Mouse (Mus musculus) hindbrain, embryonic 16.5 days (tissue): Measurements from ENCODE around the gene Ddx28. TPM values are rescaled to one million over a fixed set of nuclear protein-coding genes. Genes with fewer than 3 reads are reported as not detected.

Experiments used
- ATAC-seq: fragments of 200-750 bp; cut with Nextera tagmentation; 2 replicates; pipeline ENCODE4 v1.8.0; 2017; ENCODE audit warnings: moderate TSS enrichment, moderate library complexity
- H3K27ac ChIP-seq: fragments of 300-500 bp; sonication (generic); 2 replicates; pipeline ENCODE4 v1.5.1; 2014; ENCODE audit warnings: low read depth, mild to moderate bottlenecking, control low read depth, low read length, moderate library complexity
- H3K27me3 ChIP-seq: fragments of 300-500 bp; sonication (generic); replicated peaks from 2 replicates; pipeline ENCODE4 v1.6.1; 2014; ENCODE audit warnings: low read length; ENCODE audit not compliant: control insufficient read depth, insufficient read depth
- H3K36me3 ChIP-seq: fragments of 300-500 bp; sonication (generic); 2 replicates; pipeline ENCODE4 v1.6.1; 2014; ENCODE audit warnings: mild to moderate bottlenecking, low read length, moderate library complexity, mixed read lengths; ENCODE audit not compliant: control insufficient read depth, insufficient read depth
- H3K4me1 ChIP-seq: fragments of 300-500 bp; sonication (generic); 2 replicates; pipeline ENCODE4 v1.6.1; 2014; ENCODE audit warnings: low read depth, low read length; ENCODE audit not compliant: control insufficient read depth, insufficient read depth
- H3K4me2 ChIP-seq: fragments of 300-500 bp; sonication (generic); 2 replicates; pipeline ENCODE4 v1.6.1; 2014; ENCODE audit warnings: mild to moderate bottlenecking, low read length, control low read depth, moderate library complexity
- H3K4me3 ChIP-seq: fragments of 300-500 bp; sonication (generic); 2 replicates; pipeline ENCODE4 v1.5.1; 2014; ENCODE audit warnings: mild to moderate bottlenecking, low read length, control low read depth, moderate library complexity
- H3K9ac ChIP-seq: fragments of 300-500 bp; sonication (generic); 2 replicates; pipeline ENCODE4 v1.6.1; 2014; ENCODE audit warnings: low read depth, mild to moderate bottlenecking, control low read depth, low read length, moderate library complexity
- H3K9me3 ChIP-seq: fragments of 300-500 bp; sonication (generic); 2 replicates; pipeline ENCODE4 v1.6.1; 2014; ENCODE audit warnings: mild to moderate bottlenecking, low read length, moderate library complexity; ENCODE audit not compliant: control insufficient read depth
- WGBS: fragments of 180-500 bp; shearing (Covaris S2); extraction: QIAGEN DNeasy Blood & Tissue Kit; methylation state at CpG from one replicate; pipeline ENCODE4 v1.1.7; 2014; 5-methylcytosine and 5-hydroxymethylcytosine counted together
- polyA plus RNA-seq: library from polyadenylated mRNA; unstranded; fragments of >200 nt; fragmentation: Nextera tagmentation; extraction: Ambion mirVana; gene quantifications from 2 replicates; pipeline ENCODE4 v1.2.1, GENCODE M21; 2015

The Ddx28 gene
- polyA plus RNA-seq, 1 experiment from 2014 or later = 22.1 TPM

- no peak for ATAC-seq
- Histone ChIP-seq H3K4me3 (no peak overlapping the region), H3K4me2 (no peak overlapping the region), H3K27me3 (no peaks in the 10 kb centered on the region), H3K36me3 (peaks cover 6% of the 10 kb centered on the region), H3K4me1 (no peaks in the 10 kb centered on the region), H3K9me3 (no peaks in the 10 kb centered on the region), H3K27ac (no peak overlapping the region), H3K9ac (no peak overlapping the region)
- 88% methylated on average over 3 of the region's 3 CpGs for WGBS
Measured at GRCm38 (mm10) chr8:106051068-106051467, 39.4 kb upstream of the Ddx28 start.

GRCm38 (mm10) chr8:106049840-106050239 is 38.2 kb upstream of the Ddx28 start:
- H3K36me3 ChIP-seq = peaks cover 10% of the 10 kb centered on the region
- H3K9ac ChIP-seq = no peak overlapping the region
- 84% methylated on average over 6 of the region's 6 CpGs for WGBS
- ATAC-seq = no peak
- H3K9me3 ChIP-seq = no peaks in the 10 kb centered on the region
- no peak overlapping the region for H3K4me3 ChIP-seq
- no peak overlapping the region for H3K4me2 ChIP-seq
- no peak overlapping the region for H3K27ac ChIP-seq
- no peaks in the 10 kb centered on the region for H3K4me1 ChIP-seq
- no peaks in the 10 kb centered on the region for H3K27me3 ChIP-seq

GRCm38 (mm10) chr8:106047854-106048630 is 36.4 kb upstream of the Ddx28 start:
- Histone ChIP-seq H3K9me3 (no peaks in the 10 kb centered on the region), H3K4me2 (no peak overlapping the region), H3K9ac (no peak overlapping the region), H3K27me3 (no peaks in the 10 kb centered on the region), H3K36me3 (peaks cover 10% of the 10 kb centered on the region), H3K27ac (no peak overlapping the region), H3K4me3 (no peak overlapping the region), H3K4me1 (no peaks in the 10 kb centered on the region)
- 87% methylated on average over 5 of the region's 5 CpGs for WGBS
- ATAC-seq = no peak

GRCm38 (mm10) chr8:106046872-106047559 is 35.3 kb upstream of the Ddx28 start:
- no peak for ATAC-seq
- H3K36me3 ChIP-seq = peaks cover 4% of the 10 kb centered on the region
- H3K4me1 ChIP-seq = no peaks in the 10 kb centered on the region
- H3K4me3 ChIP-seq = no peak overlapping the region
- H3K4me2 ChIP-seq = no peak overlapping the region
- no peaks in the 10 kb centered on the region for H3K27me3 ChIP-seq
- no peak overlapping the region for H3K9ac ChIP-seq
- 95% methylated on average over 11 of the region's 11 CpGs for WGBS
- no peak overlapping the region for H3K27ac ChIP-seq
- no peaks in the 10 kb centered on the region for H3K9me3 ChIP-seq

GRCm38 (mm10) chr8:106044151-106044550 is 32.5 kb upstream of the Ddx28 start:
- 86% methylated on average over 3 of the region's 3 CpGs for whole genome bisulfite sequencing
- Histone ChIP-seq H3K9me3 (no peaks in the 10 kb centered on the region), H3K27ac (no peak overlapping the region), H3K4me1 (no peaks in the 10 kb centered on the region), H3K27me3 (no peaks in the 10 kb centered on the region), H3K9ac (no peak overlapping the region), H3K4me2 (no peak overlapping the region), H3K36me3 (peaks cover 6% of the 10 kb centered on the region; the same call in 1 of the 2 replicates), H3K4me3 (no peak overlapping the region)
- no peak for ATAC-seq

GRCm38 (mm10) chr8:106043055-106043454 is 31.4 kb upstream of the Ddx28 start:
- H3K9ac ChIP-seq = no peak overlapping the region
- no peak for ATAC-seq
- 60% methylated on average over 2 of the region's 2 CpGs for WGBS
- H3K9me3 ChIP-seq = no peaks in the 10 kb centered on the region
- no peaks in the 10 kb centered on the region for H3K27me3 ChIP-seq
- H3K4me3 ChIP-seq = no peak overlapping the region
- no peak overlapping the region for H3K27ac ChIP-seq
- H3K4me2 ChIP-seq = no peak overlapping the region
- peaks cover 8% of the 10 kb centered on the region for H3K36me3 ChIP-seq
- no peaks in the 10 kb centered on the region for H3K4me1 ChIP-seq

GRCm38 (mm10) chr8:106040218-106040617 is 28.5 kb upstream of the Ddx28 start:
- Histone ChIP-seq H3K4me1 (no peaks in the 10 kb centered on the region), H3K4me2 (no peak overlapping the region), H3K9me3 (no peaks in the 10 kb centered on the region), H3K4me3 (no peak overlapping the region), H3K36me3 (peaks cover 5% of the 10 kb centered on the region), H3K27ac (no peak overlapping the region), H3K9ac (no peak overlapping the region), H3K27me3 (no peaks in the 10 kb centered on the region)
- ATAC-seq = no peak
- WGBS = 82% methylated on average over 4 of the region's 4 CpGs

- Histone ChIP-seq H3K27ac (no peak overlapping the region), H3K36me3 (peaks cover 5% of the 10 kb centered on the region), H3K4me3 (no peak overlapping the region), H3K4me2 (no peak overlapping the region), H3K27me3 (no peaks in the 10 kb centered on the region), H3K9me3 (no peaks in the 10 kb centered on the region), H3K4me1 (no peaks in the 10 kb centered on the region), H3K9ac (no peak overlapping the region)
- 83% methylated on average over 4 of the region's 4 CpGs for WGBS
- no peak for ATAC-seq
Measured at GRCm38 (mm10) chr8:106039605-106040004, 27.9 kb upstream of the Ddx28 start.

- Histone ChIP-seq H3K27me3 (no peaks in the 10 kb centered on the region), H3K9me3 (no peaks in the 10 kb centered on the region), H3K4me3 (no peak overlapping the region), H3K4me1 (no peaks in the 10 kb centered on the region), H3K4me2 (no peak overlapping the region), H3K36me3 (peaks cover 5% of the 10 kb centered on the region), H3K27ac (no peak overlapping the region), H3K9ac (no peak overlapping the region)
- WGBS = 93% methylated on average over 10 of the region's 10 CpGs
- no peak for ATAC-seq
Measured at GRCm38 (mm10) chr8:106038721-106039120, 27.0 kb upstream of the Ddx28 start.
